Mouse (Mus musculus) adrenal gland, postnatal 4 days (tissue): ENCODE measurements around the gene Maco1. TPM values are rescaled to one million over a fixed set of nuclear protein-coding genes. Genes with fewer than 3 reads are reported as not detected.

Source experiments
- DNase-seq, 2 experiments: peaks; one replicate each; pipeline ENCODE4 v3.0.0; 2021 to 2022; ENCODE audit warnings: low spot score in 2 of 2, mixed read lengths in 2 of 2
- long read RNA-seq, 2 experiments: library from polyadenylated mRNA; stranded (forward); transcript quantifications; one replicate each; pipeline ENCODE4 v2.0.0; 2021
- total RNA-seq, 2 experiments: library from RNA; stranded (reverse); gene quantifications; 2 replicates each; pipeline ENCODE4 v1.2.3; 2021

The Maco1 gene
- total RNA-seq = 10 to 100 TPM; 37.8 to 42.8 TPM
- long read RNA-seq, experiment 1, transcript Maco1-201 (11 exons, 3,826 nt) = major isoform, 7 of 13 reads
- long read RNA-seq, experiment 1, partial matches to known transcripts = 5 of 13 reads
- long read RNA-seq, experiment 1, other reads (novel, unspliced or antisense) = 1 of 13 reads
- long read RNA-seq, experiment 2, transcript Maco1-201 (11 exons, 3,826 nt) = major isoform, 26 of 47 reads
- long read RNA-seq, experiment 2, partial matches to known transcripts = 9 of 47 reads
- long read RNA-seq, experiment 2, other reads (novel, unspliced or antisense) = 11 of 47 reads

DNA sequence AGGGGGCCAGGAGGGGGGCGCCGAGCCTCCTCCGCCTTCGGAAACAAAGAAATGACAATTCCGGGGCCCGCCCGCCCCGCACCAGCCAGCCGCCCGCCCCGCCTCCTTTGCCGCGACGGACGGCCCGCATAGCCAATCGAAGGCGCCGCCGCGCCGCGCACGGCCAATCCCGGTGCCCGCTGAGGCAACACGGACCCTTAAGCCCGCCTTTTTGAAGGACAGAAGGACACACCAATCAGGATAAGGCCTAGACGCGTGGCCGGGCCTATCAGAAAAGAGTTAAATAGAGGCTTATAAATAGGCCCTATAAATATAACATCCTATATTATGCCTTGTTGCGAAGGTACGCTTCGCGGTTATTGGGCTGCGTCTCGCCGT is at the start of gene Maco1:
Maco1 (minus strand) TSS at position 87 of the 378 bp plus-strand sequence.
- DNase-seq = peak; percentile 96 to 100

DNA sequence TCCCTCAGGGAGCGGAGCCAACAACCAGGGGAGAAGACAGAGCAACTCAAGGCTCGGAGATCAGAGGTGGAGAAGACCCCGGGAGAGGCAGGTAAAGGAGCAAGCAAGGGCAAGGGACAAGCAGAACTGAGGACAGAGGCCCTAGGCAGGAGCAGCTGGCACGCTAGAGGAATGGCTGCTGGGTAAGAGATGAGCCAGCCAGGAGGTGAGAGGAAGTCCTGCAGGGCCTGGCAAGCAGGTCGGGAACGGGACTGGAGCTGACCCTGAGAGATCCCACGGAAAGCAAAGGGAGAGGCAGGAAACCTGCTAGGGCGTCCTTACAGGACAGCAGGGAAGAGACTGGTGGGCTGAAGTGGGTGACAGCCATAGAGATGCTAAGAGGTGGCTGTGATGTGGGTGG is 48.0 kb upstream of the Maco1 start:
- DNase-seq = no peak

DNA sequence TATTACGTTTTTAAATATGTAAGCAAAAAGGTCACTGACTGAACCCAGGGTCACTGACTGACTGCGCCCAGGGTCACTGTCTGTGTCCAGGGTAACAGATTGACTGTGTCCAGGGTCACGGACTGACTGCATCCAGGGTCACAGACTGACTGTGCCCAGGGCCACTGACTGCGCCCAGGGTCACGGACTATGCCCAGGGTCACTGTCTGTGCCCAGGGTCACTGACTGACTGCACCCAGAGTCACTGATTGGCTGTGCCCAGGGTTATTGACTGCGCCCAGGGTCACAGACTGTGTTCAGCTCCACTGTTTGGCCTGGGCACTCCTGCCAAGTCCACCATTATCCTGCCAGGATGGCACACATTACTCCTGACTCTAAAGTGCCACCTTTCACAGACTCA is 44.1 kb upstream of the Maco1 start:
- DNase-seq = peak; percentile 22 to 33

DNA sequence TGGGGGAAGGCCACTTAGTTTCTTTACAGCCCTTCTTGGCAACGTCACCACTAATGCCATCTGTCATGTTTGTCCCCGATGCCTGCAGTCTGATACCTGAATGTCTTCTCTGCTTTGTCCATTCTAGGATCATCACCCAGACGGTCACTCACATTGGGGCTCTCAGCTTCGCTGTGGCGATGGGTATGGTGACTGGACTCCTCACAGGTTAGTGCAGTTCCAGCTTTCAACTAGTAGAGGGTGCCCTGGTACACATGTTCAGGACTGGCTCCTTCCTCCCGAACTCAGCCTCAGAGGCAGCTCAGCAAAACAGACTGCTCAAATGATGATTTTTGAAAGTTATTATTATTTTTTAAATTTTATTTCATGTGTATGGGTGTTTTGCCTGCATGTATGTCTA is 39.0 kb upstream of the Maco1 start:
- DNase-seq = peak in 1 of 2 experiments; percentile 43

DNA sequence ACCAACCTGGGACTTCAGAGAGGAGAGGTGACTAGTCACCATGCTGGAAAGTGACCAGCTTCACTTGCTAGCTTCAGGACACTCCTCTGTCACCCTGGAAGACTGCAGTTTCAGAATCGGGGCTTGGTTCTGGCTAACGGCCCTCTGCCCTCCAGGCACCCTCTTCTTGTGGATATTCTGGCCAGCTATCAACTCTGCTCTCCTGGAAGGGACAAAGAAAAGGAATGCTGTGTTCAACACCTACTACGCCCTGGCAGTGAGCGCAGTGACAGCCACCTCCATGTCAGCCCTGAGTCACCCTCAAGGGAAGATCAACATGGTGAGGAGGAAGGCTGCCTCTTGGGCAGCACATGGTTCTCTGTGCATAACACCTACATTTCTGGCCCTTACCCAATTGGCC is 31.2 kb upstream of the Maco1 start:
- no peak for DNase-seq

DNA sequence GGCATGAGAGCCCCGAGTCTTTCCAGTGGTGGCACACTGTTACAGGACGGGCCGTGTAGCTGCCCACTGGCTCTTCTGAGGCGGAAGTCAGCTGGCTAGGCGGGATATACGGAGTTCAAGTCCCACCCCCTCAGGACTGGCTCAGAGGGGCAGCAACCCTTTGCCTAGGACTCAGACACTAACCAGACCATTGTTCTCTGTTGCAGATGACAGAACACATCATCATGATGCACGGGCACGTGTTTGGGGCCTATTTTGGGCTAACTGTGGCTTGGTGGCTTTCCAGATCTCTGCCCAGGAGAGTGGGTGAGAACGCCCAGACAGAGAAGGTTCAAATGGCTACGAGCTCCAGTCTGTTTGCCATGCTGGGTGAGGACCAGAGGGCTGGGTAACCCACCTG is 30.7 kb upstream of the Maco1 start:
- DNase-seq = no peak

DNA sequence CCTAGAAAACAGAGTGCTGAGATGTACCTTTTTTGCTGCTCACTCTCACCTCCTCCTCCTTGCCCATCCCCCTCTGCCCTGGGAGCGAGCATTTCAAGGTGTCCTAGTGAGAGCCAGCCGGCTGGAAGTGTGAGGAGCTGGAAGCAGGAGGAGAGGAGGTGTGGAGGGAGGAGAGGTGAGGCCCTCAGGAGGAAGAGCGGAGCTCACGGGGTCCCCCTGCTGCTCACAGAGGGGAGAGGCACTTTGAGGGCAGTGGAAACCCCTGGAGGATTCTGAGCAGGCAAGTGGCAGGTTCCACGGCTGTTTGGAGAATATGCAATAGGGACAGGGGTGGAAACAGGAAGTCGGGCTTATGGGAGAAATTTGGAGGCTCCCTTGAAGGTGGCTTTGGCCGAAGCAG is 30.1 kb upstream of the Maco1 start:
- no peak for DNase-seq

DNA sequence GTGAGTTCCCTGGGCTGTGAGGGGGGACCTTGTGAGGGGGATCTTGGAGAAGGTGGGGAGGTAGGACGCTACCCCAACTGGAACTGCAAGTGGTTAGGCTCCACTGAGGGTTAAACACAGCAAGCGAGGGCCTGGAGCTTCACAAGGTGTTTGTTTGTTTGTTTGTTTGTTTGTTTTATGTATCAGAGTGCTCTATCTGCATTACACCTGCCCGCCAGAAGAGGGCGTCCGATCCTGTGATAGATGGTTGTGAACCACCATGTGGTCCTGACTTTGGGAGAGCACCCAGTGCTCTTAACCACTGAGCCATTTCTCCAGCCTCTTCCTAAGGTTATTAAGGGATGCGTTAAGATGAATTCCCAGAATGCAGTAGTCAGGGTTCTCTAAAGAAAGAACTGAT is 26.9 kb upstream of the Maco1 start:
- DNase-seq = no peak

DNA sequence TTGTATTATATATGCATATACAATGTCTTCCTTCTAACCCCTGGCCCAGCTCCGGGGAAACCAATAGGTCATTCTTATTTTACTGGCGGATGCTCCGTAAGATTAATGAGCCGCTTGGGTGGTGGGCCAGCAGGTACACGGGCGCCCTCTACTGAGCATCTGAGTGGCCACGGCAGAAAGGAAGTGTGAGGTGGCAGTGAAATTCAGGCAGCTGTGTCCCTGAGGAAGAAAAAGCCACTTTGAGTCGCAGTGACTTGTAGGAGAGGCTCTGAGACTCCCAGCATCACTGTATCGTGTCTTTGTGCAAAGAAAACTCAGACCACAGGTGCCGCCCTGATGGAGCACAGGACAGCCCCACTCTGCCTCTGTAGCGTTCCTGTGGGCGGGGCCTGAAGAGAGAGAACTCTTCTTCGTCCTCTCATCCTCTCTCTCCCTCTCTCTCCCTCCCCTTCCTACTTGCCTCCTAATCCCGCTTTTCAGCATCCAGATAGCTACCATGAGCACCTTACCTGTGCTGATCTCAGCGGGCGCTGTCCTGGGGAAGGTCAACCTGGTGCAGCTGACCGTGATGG is 26.4 kb upstream of the Maco1 start:
- DNase-seq = peak; percentile 30 to 48

DNA sequence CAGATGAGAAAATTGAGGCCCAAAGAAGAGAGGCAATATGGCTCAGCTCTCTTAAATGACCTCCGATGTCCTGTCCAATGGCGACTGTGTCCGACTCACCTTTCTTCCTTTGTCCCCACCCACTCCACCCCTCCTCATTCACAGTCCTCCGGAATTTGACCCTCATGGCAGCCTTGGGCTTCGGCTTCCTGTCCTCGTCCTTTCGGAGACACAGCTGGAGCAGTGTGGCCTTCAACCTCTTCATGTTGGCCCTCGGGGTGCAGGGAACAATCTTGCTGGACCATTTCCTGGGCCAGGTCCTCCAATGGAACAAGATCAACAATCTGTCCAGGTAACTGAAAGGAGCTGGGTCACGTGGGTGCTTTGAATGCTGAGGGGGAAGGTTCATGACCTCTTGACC is 23.0 kb upstream of the Maco1 start:
- no peak for DNase-seq

DNA sequence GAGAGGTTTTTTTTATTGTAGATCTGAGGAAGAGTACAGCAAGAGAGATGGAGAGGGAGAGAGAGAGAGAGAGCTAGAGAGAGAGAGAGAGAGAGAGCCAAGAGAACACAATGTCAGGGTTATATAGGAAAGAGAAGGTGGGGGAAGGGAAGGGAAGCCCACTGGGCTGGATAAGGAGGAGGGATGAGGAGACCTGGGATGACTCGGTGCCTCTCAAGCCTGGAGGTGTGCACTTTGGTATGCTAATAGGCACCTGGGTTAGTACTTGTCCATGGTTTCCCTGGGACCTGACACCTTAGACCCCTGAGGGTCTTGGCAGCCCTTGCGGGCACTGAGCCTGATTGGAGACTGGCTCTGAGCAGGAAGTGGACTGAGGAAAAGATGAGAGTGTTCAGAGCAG is 18.8 kb upstream of the Maco1 start:
- no peak for DNase-seq

DNA sequence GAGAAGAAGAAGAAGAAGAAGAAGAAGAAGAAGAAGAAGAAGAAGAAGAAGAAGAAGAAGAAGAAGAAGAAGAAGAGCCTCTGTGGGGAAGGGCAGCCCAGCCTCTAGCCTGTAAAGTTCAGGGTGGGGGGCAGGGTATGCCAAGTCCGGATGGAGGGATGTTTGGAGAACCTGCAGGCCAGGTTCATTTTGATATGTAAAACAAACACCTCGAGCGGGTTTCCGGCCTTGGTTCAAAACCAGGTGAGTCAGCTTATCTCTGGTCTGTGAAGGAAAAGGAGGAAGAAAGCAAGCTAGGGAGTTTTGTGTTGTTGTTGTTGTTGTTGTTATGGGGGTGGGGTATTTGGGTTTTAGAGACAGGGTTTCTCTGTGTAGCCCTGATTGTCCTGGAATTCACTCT is 18.3 kb upstream of the Maco1 start:
- DNase-seq = no peak

DNA sequence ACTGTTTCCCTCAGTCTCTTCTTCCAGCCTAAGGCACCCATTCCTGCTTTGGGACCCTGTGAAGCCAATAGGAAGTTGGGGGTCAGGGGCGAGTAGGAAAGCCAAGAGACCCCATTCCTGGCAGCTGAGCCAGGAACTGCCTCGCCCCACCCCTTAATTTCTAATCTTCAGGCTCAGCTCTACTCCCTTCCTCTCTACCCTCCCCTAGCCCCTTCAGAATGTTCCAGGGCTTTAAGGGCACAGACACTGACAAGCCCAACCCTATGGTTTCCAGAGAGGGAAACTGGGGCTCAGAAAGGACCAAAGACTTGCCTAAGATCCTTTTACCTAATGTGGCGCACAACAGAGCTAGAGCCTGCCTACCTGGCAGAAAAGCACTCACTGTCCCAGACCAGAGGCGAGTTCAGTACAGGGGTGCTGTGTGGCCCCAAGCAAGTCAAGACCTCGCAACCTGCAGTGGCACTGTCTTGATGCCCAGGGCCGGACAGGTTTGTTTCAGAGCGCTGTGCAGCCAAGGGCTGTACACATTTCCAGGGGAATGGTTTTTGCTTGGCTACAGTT is 16.8 kb upstream of the Maco1 start:
- no peak for DNase-seq

DNA sequence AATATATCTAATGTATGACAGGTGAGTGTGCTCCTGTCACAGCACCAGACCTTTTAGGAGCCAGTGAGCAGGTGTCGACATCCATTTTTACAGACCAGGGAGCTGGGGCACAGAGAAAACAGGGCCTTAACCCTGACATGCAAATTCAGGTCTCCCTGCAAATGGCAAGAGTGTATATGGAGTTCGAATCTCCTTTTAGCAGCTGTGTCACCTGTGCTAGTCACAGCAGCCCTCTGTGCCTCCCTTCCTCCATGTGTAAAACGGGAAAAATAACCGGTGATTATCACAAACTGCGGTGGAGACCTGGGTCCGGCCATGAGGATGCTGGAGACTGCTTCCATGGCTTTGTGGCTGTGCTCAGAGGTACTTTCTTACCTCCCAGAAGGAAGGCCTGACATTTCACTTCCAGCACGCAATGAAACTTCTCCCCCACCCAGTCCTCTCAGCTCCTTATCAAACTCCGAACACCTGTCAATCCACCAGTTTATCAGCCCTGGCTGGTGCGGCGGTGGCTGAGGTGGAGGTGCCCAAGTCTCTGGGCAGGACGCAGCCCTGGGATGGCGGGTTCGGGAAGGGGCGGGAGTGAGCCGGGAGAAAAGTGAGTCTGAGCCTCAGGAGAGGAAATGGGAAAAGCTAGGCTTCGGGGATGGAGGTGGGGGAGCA is 16.1 kb upstream of the Maco1 start:
- no peak for DNase-seq

DNA sequence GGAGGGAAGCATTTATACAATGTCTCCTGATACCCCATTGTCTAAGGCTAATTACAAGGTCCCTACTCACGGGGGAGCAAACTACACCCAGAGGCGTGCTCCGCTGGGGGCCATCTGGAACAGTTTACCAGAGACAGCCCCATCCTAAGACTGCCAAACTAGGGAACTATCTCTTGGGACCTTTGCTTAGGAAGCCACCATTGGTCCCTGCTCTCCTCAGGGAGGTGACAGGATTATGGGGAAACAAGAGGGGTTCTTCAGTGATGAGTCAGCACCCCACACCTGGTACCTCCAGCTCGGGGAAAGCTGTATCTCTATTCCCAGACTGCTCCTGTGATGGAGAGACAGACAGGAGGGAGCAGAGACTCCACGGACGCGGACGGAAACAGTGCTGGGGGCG is 15.3 kb upstream of the Maco1 start:
- DNase-seq = no peak

DNA sequence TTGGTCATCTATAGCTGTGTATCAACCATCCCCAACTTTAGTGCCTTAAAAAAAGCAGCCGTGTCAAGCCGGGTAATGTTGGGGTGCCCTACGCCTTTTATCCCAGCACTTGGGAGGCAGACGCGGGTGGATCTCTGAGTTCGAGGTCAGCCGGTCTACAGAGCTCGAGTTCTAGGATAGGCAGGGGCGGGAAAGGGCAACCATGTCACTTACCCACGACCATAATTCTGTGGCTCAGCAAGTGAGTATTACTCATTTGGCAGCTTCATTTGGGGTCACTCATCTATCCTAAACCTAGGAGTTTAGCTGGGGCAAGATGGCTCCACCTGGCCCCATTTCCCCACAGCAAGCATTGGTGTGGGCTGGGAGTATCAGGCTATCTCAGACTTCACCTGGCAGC is 14.9 kb upstream of the Maco1 start:
- no peak for DNase-seq

DNA sequence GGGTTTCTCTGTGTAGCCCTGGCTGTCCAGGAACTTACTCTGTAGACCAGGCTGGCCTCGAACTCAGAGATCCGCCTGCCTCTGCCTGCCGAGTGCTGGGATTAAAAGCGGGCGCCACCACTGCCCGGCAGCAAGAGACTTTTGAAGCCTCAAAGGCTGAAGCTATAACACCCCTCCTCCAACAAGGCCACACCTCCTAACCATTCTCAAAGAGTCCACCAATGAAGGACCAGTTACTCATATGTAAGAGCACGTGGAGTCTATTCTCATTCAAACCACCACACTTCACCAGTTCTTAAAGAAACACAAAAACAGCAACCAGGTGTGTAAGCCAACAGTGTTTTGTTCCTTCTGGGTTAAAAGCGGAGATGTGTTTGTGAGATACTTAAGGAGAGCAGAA is 14.5 kb upstream of the Maco1 start:
- no peak for DNase-seq

DNA sequence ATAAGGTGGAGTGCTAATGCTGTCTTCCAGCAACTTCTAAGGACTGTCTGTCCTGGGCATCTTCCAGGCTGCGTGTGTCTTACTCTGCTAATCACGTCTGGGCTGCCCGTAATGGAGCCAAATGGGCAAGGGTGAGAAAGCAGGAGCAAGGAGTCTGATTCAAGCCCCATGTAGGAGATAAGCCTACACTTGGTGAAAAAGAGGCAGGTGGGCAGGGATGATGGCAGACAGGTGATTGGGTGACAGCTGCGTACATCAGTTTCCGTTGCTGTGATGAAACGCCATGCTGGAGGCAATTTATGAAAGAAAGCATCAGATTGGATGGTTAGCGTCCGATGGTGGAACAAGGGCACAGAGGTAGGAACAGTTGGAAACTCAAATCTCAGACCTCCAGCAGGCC is 14.1 kb upstream of the Maco1 start:
- no peak for DNase-seq

DNA sequence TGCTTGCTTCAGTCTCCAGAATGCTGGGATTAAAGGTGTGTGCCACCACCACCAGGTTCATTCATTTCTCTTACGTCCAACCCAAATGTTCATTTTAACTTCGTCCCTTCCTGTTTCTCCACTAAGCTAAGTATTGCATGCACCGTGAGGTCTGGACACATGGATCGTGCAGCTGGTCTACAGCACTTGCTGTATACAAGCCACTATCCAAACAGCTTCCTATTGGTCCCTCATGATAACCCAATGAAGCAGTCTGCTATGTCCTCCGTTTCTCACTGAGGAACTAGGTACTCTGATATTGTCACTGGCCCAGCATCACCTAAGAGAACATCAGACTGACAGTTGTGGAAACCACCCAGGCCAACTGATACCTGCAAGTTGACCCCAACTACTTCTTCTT is 12.6 kb upstream of the Maco1 start:
- DNase-seq = no peak

DNA sequence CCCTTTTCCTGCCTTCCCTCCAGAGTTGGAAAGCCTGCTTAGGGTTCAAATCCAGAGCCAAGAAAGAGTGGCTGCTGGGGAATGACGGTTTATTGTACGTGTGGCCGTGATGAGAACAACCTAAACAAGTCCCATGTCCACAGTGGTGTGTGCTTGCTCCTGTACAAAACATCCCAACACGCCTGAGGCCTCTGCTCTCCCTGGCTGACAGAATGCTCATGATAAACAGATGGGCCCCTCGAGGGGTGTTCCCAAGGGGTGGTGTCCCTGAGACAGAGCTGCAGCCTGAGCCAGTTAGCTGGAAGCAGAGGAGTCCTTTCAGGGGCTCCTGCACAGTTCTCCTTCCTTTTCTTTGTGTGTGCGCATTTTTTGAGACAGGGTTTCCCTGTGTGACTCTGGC is 12.2 kb upstream of the Maco1 start:
- no peak for DNase-seq

DNA sequence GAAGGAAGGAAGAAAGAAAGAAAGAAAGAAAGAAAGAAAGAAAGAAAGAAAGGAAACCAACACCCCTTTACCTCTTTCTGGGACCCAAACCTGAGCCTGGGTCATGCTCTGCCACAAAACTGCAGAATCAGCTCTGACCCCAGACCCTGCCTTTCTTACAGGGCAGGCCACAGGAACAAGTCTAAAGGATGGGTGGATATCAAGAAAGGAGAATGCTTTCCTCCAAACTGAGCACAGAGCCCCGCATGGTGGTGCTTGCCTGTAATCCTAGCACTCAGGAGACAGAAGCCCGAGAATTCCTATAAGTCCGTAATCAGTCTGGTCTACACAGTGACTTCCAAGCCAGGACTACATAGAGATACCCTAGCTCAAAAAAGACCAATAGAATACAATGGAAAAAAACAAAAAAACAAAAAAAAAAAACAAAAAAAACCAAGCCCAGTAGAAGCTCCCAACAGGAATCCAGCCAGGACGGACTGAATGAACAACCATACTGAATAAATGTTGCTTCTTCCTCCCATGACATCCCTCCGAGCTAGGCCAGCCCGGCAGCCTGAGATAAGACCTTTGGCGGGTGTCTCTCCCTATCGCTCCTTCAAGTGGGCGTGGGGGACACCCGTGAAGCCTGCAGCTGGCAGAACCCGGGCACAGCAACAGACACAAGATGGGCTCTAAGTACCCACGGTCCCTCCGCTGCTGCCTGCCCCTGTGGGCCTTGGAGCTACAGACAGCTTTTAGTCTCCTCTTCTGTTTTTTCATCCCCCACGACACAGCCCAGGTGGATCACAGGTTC is 11.0 kb upstream of the Maco1 start, which contains the start of gene Rhd:
Rhd (plus strand) TSS at position 600 of the 793 bp plus-strand sequence.
- no peak for DNase-seq

DNA sequence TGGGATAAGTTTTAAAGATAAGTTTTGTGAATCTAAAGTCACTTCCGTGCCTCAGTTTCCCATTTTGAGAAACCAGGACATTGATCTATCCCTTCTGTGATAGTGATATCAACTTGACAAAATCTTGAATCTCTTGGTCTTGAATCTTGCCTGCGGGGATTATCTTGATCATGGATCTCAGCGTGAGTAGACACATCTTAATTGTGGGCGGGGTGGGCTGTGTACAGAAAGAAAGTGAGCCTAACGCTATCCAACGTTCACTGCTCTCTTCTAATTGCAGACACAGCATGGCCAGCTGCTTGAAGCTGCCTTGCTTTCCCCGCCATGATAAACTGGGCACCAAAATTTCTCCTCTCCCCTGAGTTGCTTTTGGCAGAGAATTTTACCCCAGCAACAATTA is 9.9 kb upstream of the Maco1 start:
- no peak for DNase-seq
